In the genomic region with DNA sequence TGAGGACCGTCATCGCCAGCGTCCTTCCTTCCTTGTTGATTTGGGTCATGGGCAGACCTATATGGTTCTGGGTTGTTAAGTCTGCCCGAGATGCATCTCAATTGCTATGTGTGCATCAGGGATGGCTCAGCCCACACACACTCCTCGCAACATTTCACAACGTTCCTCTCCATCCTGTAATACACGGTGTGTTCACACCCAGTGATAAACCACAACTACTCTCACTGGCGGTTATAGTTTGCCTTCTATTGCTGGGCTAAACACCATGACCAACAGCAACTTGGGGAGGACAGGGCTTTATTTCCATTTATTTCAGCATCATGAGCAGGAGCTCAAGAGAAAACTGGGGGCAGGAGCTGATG, we compare ENCODE assay signal across 18 mouse cellular contexts. TPM values are rescaled to one million over a fixed set of nuclear protein-coding genes. Genes with fewer than 3 reads are reported as not detected.
DNase-seq lines count a peak whose midpoint lies in the region; ATAC-seq and TF ChIP-seq lines count a peak whose summit lies in the region.
"Had no signal": no experiment of that assay in that cellular context is flagged by ENCODE, and none has a peak within 500 bp of the region (broad histone marks: within the 10 kb centered on the region; RNA-seq: fewer than 3 reads in every experiment).

No protein-coding gene starts in this region.

- ATAC-seq in kidney, embryonic 16.5 days (ENCODE audit: low FRiP score, low TSS enrichment), result no peak
- ATAC-seq in granulocyte monocyte progenitor cell, adult 5-6 weeks (replicated peaks; ENCODE audit: poor library complexity, severe bottlenecking), result peak; percentile 55
- ATAC-seq in hindbrain, embryonic 16.5 days, result no peak
- ATAC-seq in midbrain, postnatal 0 days (ENCODE audit: low FRiP score), result no peak
- ATAC-seq in forebrain, embryonic 16.5 days, result no peak
- ATAC-seq: intestine, postnatal 0 days had no signal

- no peaks in the 10 kb centered on the region for H3K4me1 ChIP-seq in kidney, embryonic 16.5 days (ENCODE audit: insufficient read depth, low read length)
- peaks cover 10% of the 10 kb centered on the region for H3K4me1 ChIP-seq in hindbrain, embryonic 16.5 days (ENCODE audit: control insufficient read depth, insufficient read depth, low read depth, low read length)
- H3K4me1 ChIP-seq in midbrain, postnatal 0 days (ENCODE audit: insufficient read depth, low read length), result 0 out of 2 replicates have a peak, but pooled peaks cover 2% of the 10 kb centered on the region
- no peaks in the 10 kb centered on the region for H3K4me1 ChIP-seq in forebrain, embryonic 16.5 days (replicated peaks; ENCODE audit: control insufficient read depth, insufficient read depth, low read length)

- no peak overlapping the region for H3K4me3 ChIP-seq in kidney, embryonic 16.5 days (ENCODE audit: low read length)
- H3K4me3 ChIP-seq in hindbrain, embryonic 16.5 days (ENCODE audit: low read length), result no peak overlapping the region
- no peak overlapping the region for H3K4me3 ChIP-seq in midbrain, postnatal 0 days (ENCODE audit: low read depth, low read length)
- no peak overlapping the region for H3K4me3 ChIP-seq in forebrain, embryonic 16.5 days (replicated peaks; ENCODE audit: low read length)
- H3K4me3 ChIP-seq: embryonic facial prominence, embryonic 15.5 days; forebrain, embryonic 10.5 days; megakaryocyte, embryonic 14.5 days had no signal

- H3K9ac ChIP-seq in kidney, embryonic 16.5 days (replicated peaks; ENCODE audit: low read length), result no peak overlapping the region
- no peak overlapping the region; the same call in 1 of the 2 replicates for H3K9ac ChIP-seq in hindbrain, embryonic 16.5 days (ENCODE audit: low read depth, low read length)
- H3K9ac ChIP-seq in midbrain, postnatal 0 days (replicated peaks; ENCODE audit: low read length, poor library complexity, severe bottlenecking), result no peak overlapping the region
- no peak overlapping the region for H3K9ac ChIP-seq in forebrain, embryonic 16.5 days (replicated peaks; ENCODE audit: low read depth, low read length)
- H3K9ac ChIP-seq: embryonic facial prominence, embryonic 15.5 days had no signal

- 52% methylated on average over 8 of the region's 8 CpGs for WGBS in kidney, embryonic 16.5 days
- WGBS in hindbrain, embryonic 16.5 days, result 69% methylated on average over 8 of the region's 8 CpGs
- 46% methylated on average over 8 of the region's 8 CpGs for WGBS in midbrain, postnatal 0 days
- WGBS in forebrain, embryonic 16.5 days, result 88% methylated on average over 8 of the region's 8 CpGs

- peak overlapping the region; percentile 14 for H3K4me2 ChIP-seq in kidney, embryonic 16.5 days (replicated peaks; ENCODE audit: low read depth, low read length)
- H3K4me2 ChIP-seq in hindbrain, embryonic 16.5 days (ENCODE audit: low read length), result peak overlapping the region; percentile 33
- peak overlapping the region; percentile 7; the same call in 1 of the 2 replicates for H3K4me2 ChIP-seq in midbrain, postnatal 0 days (ENCODE audit: low read depth, low read length, poor library complexity, severe bottlenecking)
- no peak overlapping the region for H3K4me2 ChIP-seq in forebrain, embryonic 16.5 days (ENCODE audit: low read length)
- H3K4me2 ChIP-seq: embryonic facial prominence, embryonic 15.5 days; heart, embryonic 11.5 days had no signal

- H3K27me3 ChIP-seq in kidney, embryonic 16.5 days (ENCODE audit: insufficient read depth, low read length), result no peaks in the 10 kb centered on the region
- H3K27me3 ChIP-seq in hindbrain, embryonic 16.5 days (replicated peaks; ENCODE audit: control insufficient read depth, insufficient read depth, low read length), result no peaks in the 10 kb centered on the region
- no peaks in the 10 kb centered on the region for H3K27me3 ChIP-seq in midbrain, postnatal 0 days (ENCODE audit: insufficient read depth, low read length)
- no peaks in the 10 kb centered on the region for H3K27me3 ChIP-seq in forebrain, embryonic 16.5 days (replicated peaks; ENCODE audit: control insufficient read depth, insufficient read depth, low read length)
- H3K27me3 ChIP-seq: embryonic facial prominence, embryonic 15.5 days had no signal

- H3K9me3 ChIP-seq in kidney, embryonic 16.5 days (ENCODE audit: low read length), result no peaks in the 10 kb centered on the region
- H3K9me3 ChIP-seq in hindbrain, embryonic 16.5 days (ENCODE audit: control insufficient read depth, low read length), result no peaks in the 10 kb centered on the region
- H3K9me3 ChIP-seq in midbrain, postnatal 0 days (ENCODE audit: low read length), result no peaks in the 10 kb centered on the region
- H3K9me3 ChIP-seq in forebrain, embryonic 16.5 days (ENCODE audit: control insufficient read depth, low read length), result no peaks in the 10 kb centered on the region
- H3K9me3 ChIP-seq: embryonic facial prominence, embryonic 15.5 days; forebrain, embryonic 10.5 days; megakaryocyte, embryonic 14.5 days had no signal

- no peak for TF ChIP-seq CTCF in midbrain, postnatal 0 days (IDR thresholded peaks at IDR 0.05)

- DNase-seq in kidney, postnatal 4 days, result no peak
- DNase-seq in midbrain, postnatal 0 days (ENCODE audit: low spot score), result no peak
- no peak for DNase-seq in thymus, postnatal 36 days
- DNase-seq: cerebellum, adult 18-20 months; gastrocnemius, postnatal 36 days; heart, postnatal 4 days; kidney, postnatal 14 days; lung, postnatal 10 days; spleen, adult 18-20 months had no signal

- no peaks in the 10 kb centered on the region for H3K36me3 ChIP-seq in kidney, embryonic 16.5 days (ENCODE audit: insufficient read depth, low read length)
- no peaks in the 10 kb centered on the region for H3K36me3 ChIP-seq in hindbrain, embryonic 16.5 days (ENCODE audit: control insufficient read depth, insufficient read depth, low read length)
- no peaks in the 10 kb centered on the region for H3K36me3 ChIP-seq in midbrain, postnatal 0 days (ENCODE audit: insufficient read depth, low read length)
- no peaks in the 10 kb centered on the region for H3K36me3 ChIP-seq in forebrain, embryonic 16.5 days (ENCODE audit: control insufficient read depth, insufficient read depth)
- H3K36me3 ChIP-seq: embryonic facial prominence, embryonic 15.5 days; forebrain, embryonic 10.5 days had no signal

- H3K27ac ChIP-seq in kidney, embryonic 16.5 days (ENCODE audit: low read length), result no peak overlapping the region
- H3K27ac ChIP-seq in hindbrain, embryonic 16.5 days (ENCODE audit: low read depth, low read length), result no peak overlapping the region
- H3K27ac ChIP-seq in midbrain, postnatal 0 days (ENCODE audit: low read depth, low read length), result 0 out of 2 replicates have a peak overlapping the region, but pooled peaks have one; percentile 14
- H3K27ac ChIP-seq in forebrain, embryonic 16.5 days (ENCODE audit: low read length), result no peak overlapping the region
- H3K27ac ChIP-seq: embryonic facial prominence, embryonic 15.5 days; forebrain, embryonic 10.5 days had no signal

RNA-seq across cellular contexts. Expression of a gene that starts 46.9 kb away (rescaled TPM):
- 31.0 and 33.0 TPM in 2 replicates for polyA plus RNA-seq in kidney, embryonic 16.5 days (2015; fragmentation: Nextera tagmentation; extraction: Ambion mirVana)
- total RNA-seq in granulocyte monocyte progenitor cell, adult 5-6 weeks (2014; fragmentation: Nextera tagmentation), result 25.7 and 31.1 TPM in 2 replicates
- total RNA-seq in granulocyte monocyte progenitor cell, adult 5-6 weeks (2017), result 33.2 and 46.7 TPM in 2 replicates
- polyA plus RNA-seq in hindbrain, embryonic 16.5 days (2015; fragmentation: Nextera tagmentation; extraction: Ambion mirVana), result 32.8 and 33.8 TPM in 2 replicates
- 21.8 and 35.2 TPM in 2 replicates for total RNA-seq in midbrain, postnatal 0 days (2014; rRNA removed)
- polyA plus RNA-seq in midbrain, postnatal 0 days (2015; fragmentation: Nextera tagmentation; extraction: Ambion mirVana), result 44.4 and 46.2 TPM in 2 replicates
- 31.7 and 35.5 TPM in 2 replicates for polyA plus RNA-seq in forebrain, embryonic 16.5 days (2015; fragmentation: Nextera tagmentation; extraction: Ambion mirVana)
